Mouse (Mus musculus) layer of hippocampus, postnatal 25 days (tissue): ENCODE measurements around the gene Slc35e4. TPM values are rescaled to one million over a fixed set of nuclear protein-coding genes. Genes with fewer than 3 reads are reported as not detected.
"Not testable (repeated sequence)": the region's sequence is repeated elsewhere in the genome, so short reads cannot be mapped to it uniquely, and the experiment has no call there.

Experiments
- DNase-seq, 2 experiments: peaks; one replicate each; pipeline ENCODE4 v3.0.0; 2022; ENCODE audit warnings: mixed read lengths in 2 of 2, low spot score in 1 of 2; ENCODE audit errors: extremely low spot score in 1 of 2
- total RNA-seq, 2 experiments: library from RNA; stranded (reverse); gene quantifications; 2 replicates each; pipeline ENCODE4 v1.2.3; 2021

The Slc35e4 gene
- total RNA-seq, 2 experiments from 2014 or later: 16.8 to 18.0 TPM

DNA sequence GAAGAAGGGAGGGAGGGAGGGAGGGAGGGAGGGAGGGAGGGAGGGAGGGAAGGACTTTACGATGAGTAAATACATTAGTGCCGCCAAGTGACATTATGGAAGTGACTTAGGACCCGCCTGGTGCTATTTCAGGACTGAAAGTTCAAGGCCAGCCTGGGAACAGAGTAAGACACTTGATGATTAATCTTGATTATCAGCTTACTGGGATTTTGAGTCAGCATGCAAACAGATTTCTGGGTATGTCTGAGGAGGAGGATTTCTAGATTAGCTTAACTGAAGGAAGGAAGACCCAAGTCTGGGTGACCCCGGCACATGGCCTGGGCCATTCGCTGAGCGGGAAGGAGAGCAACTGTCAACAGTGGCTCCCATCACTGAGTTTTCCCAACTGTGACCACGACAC, 6.0 kb upstream of the Slc35e4 start:
- DNase-seq: no peak

DNA sequence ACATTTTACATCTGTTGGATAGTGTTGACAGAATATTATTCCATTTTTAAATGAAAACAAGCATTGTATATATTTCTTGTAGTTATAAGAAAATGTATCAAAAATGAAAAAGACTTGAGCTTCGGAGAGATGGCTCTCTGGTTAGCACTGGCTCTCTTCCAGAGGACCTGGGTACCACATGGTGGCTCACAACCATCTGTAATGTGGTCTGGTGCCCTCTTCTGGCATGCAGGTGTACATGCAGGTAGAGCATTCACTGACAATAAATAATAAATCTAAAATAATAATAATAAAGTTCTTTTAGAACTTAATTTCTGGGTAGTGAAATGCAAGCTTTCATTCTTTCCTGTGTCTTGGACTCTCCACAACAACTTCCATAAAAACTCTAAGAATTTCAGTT, 4.3 kb upstream of the Slc35e4 start:
- DNase-seq: no peak

DNA sequence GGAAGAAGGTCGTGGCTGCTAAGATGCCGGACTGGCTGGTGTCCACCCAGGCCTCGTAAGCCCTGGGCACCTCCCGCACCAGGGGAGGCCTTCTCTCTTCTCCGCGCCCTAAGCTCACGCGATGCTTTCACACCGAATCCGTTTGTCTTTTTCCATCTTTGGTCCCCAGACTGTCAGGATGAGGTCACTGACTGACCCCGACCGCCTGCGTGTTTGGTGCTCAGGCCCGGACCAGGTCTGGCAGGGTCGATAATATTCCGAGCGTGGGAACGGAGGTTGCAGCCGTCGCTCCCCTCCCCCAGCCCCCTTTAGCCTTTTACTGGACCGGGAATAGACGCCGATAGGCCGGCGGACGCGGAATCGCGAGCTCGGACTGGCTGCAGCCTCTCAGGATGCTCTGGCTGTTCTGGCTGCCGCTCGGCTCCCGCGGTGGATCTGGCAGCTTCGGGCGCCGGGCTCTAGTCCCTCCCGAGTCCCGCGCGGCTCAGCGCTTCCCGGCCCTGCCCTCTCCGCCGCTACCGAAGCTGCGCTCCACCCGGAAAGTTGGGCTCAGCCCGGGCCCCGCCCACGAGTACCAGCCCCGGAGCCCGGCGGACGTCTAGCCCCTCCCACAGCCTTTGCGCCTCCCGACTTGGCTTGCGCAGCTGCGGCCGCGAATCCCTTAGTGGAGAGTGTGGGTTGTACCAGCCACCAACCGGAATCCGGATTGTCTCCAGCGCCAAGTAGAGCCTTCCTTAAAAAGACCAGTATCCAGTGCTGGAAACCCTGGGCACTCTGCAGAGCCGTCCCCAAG, 952 bp downstream of the Slc35e4 start:
- DNase-seq: peak; percentile 78 to 84

DNA sequence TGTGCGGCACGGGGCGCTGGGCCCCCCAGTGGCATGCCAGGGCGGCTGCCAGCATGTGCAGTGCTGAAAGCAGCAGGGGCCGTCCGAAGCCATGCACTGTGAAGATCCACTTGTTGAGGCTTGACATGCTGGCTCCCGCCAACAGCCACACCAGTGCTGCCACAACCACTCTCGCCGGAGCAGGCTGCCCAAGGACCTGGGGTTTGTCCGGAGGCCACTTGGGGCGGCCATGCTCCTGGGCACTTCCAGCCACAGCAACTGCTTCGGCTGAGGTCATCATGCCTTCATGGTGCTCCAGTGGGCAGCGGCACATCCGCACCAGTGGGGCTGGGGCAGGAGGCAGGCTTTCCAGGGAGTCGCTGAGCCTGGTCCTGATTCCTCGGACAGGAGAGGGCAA, 1.6 kb downstream of the Slc35e4 start:
- peak in 1 of 2 experiments; percentile 27 for DNase-seq

DNA sequence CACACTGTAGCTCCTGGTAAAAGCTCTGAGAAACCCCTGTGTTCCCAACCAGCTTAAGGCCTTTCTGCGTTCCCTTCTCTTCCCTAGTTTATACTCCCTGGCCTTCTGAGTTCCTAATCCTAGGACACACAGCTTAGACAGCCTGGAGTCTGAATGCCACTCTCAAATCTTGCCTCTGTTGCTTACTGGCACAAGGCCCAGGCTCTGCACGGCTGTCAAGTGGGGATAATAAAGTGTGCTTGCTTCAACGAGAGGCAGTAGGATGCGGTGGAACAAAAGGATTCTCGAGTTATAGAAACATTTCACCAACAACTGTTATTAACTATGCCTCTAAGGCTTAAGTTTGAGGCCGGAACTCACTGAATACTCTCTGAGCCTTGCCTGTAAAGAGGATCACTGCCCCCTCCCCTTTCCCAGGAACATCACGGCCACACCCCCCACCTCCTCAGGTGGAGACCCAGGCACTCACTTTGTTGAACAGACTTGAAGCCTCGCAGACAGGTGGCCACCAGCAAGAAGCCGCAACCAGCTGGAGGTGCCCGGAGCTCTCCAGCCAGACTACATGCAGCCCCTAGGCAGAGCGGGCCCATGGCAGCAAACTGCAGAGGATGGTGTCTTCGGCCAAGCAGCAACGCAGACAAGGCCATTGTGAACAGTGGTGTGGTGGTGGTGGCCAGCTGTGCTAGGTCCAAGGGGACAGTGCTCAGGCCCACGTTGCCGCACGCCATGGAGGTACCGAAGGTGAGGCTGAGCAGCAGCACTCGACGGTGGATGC, 2.2 kb downstream of the Slc35e4 start:
- peak in 1 of 2 experiments; percentile 42 for DNase-seq

DNA sequence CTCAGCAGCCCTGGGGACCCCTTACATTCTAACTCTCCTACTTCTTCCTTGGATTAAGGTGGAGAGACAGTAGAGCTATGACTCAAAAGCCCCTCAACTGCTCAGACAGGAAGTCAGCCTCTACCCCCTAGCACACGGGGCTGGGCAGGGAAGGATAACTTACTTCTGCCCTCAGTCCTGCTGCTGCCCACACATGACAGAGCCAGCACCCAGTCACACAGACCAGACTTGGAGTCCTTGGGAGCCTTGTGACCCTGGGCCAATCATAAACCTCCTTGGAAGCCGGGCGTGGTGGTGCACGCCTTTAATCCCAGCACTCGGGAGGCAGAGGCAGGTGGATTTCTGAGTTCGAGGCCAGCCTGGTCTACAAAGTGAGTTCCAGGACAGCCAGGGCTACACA, 3.0 kb downstream of the Slc35e4 start:
- DNase-seq: not testable (repeated sequence)

DNA sequence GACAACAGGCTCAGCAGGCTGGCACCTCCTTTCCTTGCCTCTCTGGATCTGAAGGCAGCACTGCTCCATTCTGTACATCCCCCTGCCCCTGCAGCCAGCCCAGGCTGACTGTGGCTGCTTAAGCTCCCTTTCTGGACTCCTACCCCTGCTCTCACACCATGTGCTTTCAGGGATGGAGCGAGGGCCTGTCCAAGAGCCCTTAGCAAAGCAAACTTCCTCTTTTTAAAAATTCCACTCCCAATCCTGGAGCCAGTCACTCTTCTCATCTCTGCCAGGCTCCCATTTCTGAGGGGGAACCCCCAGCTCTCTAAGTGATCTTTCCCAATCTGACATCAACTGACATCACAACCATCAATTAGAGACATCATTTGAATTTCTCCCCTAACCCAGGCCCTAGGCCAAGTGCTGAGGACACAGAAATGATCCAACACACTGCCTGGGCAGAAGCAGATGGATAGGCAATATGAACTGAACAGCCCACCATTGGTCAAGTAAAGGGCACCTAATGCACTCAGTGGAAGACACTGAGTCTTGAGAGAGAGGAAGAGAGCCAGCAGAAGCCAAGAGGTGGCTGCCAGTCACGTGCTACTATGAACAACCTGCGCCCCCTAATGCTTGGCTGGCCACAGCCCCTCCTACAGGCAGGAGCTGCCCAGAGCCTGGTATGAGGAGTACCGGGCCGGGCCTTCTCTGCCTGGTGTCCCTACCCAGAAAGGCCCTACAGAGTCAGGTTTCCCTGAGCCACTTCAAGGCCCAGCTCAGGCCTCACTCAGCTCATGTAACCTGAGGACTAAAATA, 3.8 kb downstream of the Slc35e4 start:
- DNase-seq: no peak

DNA sequence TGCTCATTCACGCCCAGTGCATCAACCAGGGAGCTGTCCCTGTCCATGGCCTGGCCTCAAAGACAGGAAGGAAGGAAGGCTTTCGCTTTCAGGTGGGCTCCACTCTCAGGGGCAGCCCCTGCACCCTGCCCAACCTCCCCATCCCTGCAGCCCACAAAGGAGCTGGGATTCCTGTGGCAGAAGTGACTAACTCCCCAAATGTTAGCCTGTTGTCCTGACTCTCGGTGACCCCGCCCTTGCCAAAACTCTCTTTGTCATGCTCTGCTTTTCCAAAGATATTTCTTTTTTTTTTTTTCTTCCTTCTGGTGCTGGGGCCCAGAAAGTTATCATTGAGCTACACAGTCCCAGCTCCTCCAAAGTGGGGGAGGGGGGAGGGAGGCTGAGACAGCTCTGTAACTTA, 5.2 kb downstream of the Slc35e4 start:
- no peak for DNase-seq

DNA sequence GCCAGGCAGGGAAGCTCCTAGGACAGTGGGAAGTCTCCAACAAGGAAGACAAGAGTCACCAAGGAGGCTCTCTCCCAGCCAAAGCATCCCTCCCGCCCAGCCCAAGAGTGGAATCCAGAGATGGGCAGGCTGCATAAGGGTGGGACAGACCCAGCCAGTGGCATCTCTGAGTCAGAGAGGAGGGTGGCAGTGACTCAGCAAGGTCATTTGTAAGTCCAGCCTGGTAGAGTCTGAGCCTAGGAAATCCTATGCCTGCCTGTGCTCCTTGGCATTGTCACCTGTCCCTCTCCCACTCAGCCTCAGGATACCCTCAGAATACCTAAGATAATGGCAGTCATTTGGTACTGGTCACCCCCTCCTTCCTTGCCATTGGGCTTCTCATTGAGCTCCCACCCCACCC, 9.0 kb downstream of the Slc35e4 start:
- no peak for DNase-seq

DNA sequence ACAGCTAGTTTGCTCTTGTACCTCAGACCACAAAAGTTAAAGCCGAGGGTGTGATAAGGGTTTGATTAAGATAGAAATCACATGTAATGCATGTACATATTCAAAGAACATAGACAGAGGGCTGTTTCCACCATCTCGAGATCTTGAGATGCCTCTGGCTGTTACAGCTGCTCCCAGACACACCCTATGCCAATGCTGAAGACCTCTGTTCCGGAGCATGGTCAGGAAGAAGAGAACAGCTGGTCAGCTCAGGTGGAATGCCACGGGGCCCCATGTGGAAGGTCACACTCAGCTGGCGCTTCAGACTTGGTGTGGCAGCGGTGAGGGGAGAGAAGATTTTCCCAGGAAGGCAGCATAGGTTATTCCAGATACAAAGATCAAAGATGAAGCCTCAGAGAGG, 9.8 kb downstream of the Slc35e4 start:
- no peak for DNase-seq

DNA sequence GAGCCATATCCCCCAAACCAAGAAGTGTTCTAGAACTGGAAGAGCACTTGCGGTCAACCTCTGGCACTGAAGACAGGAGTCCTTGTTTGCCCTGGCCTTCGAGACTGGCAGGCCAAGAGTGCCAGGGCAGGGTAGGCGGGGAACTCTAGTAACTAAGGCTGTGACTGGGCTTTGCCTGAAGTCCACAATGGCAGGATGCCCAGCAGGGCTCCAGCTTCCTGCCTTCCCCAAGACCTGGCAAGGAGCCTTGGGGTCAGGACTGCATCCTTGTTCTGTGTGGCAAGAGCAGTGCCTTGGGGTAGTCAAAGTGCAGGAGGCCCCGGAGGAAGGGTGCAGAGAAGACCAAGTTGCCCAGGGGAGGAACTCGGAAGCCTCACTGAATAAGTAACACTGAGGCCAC, 11.4 kb downstream of the Slc35e4 start:
- peak in 1 of 2 experiments; percentile 53 for DNase-seq

DNA sequence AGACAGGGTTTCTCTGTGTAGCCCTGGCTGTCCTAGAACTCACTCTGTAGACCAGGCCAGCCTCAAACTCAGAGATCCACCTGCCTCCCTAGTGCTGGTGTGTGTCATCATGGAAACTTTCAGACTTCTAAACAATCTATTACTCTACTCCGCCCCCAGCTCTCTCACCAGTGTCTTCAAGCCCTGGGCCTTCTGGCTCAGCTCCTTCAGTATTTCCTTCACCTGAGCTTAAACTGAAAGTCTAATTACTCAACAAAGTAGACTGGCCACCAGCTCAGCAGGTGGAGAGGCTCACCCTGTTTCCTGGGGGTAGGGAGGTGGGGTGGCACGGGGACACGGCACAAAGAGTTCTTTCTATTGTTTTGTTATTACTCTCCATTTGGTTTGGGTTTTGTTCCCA, 11.9 kb downstream of the Slc35e4 start:
- no peak for DNase-seq

DNA sequence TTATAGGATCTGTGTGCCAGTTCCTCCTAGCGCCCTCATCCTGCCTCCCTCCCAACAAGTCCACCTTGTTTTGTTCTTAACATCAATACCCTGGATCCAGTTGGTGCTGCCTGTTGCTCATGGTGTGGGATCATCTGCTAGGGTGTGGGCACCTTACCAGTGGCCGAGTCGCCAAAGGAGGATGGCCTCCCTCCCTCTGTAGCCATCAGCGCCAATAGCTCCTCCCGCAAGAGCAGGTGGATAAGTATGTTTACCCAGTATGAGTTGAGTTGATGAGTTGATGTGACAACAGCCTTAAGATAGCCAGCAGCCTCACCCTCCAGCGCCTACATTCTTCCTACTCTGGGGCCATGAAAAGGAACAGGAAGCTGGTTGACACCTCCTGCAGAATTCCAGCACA, 14.2 kb downstream of the Slc35e4 start:
- no peak for DNase-seq

DNA sequence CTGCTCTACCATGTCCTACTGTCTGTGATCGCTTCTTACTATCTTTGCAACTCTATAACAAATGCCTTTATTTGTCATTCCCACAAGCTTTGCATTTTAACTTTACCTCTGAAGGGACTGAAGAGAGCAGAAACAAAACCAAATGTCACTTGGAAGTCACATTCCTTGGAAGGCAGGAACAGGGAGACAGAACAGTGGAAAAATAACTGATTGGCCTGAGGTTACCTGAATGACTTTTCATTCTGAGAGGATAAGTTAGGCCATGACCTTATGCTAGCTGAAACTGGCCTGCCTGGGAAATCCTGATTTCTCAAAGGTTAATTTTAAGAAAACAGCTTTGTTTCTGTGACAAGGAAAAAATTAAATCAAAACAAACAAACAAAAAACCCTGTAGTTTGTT, 18.5 kb downstream of the Slc35e4 start:
- no peak for DNase-seq

DNA sequence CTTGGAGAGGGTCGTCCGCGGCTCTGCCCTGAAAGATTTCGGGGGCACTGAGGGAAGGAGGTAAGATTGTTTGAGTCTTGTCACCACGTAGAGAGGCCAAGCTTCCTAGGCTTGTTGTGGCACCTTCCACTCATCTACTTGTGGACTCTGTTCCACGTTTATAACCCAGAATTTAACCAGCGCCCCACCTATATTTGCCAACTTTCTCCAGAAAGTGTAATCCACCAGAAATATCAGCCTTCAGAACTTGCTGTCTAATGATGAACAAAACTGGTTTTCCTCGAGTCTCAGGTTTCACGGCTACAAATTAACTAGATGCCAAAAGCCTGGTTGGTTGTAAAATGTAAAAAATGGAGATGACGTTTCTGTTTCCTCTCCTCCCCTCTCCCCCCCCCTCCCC, 19.0 kb downstream of the Slc35e4 start:
- no peak for DNase-seq

DNA sequence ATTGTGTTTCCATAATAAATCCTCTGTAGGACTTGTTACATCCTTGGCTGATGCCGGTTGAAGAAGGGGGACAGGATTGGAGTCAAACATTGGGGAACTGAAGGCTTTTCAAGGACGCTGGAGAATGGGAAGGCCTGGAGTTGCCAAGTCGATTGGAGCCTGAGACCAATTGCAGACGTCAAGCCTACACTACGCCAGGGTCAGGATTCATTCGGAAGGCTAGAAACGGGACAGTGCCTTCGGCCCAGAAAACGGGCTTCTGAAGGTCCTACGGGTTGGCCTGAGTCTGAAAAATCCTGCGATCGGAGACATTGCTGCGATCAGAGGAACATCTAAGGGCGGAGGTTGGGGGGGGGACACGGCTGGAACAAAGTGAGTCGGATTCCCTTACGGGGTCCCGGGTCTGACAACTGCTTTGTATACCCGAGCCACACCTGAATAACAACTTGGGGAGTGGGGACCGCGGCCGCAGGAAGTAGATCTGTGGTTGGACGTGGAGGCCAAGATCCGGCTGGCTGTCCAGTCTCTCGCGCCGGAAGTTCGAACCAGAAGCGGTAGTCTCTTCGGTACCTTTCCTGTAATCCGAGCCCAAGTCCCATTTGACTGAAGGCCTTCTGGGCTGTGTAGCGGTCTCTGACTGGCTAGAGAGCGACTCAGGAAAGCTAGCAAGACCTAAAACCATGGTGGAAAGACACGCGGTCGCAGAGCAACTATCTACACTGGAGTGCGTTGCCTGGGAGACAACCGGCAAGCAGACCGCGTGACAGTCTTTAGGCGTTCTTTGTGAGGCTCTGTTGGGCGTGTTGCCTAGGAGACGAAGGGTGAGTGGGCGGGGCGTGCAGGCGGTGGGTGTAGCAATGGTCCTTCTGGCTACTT, 19.8 kb downstream of the Slc35e4 start, which contains the start of the genes 4921536K21Rik and Dusp18:
Gene 4921536K21Rik (minus strand): TSS at position 693 of the 876 bp plus-strand sequence.
Gene Dusp18 (plus strand): TSS at position 835 of the 876 bp plus-strand sequence.
- DNase-seq: peak; percentile 91 to 92

DNA sequence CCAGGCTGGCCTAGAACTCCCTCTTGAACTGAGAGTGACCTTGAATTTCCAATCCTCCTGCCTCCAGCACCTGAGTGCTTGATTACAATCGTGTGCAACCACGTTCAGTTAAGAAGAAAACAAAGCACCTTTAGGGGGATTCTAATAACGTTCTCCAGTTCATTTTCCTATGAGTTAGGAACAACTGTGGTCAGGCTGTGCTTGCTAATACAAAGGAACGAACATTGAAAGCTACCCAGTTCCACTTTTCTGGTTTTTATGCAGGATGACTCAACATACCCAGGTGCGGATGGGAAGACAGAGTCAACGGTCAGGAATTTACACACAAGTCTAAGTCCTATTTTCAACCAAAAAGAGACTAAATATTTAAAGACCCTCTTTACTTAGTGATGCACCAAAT, 20.5 kb downstream of the Slc35e4 start:
- no peak for DNase-seq

DNA sequence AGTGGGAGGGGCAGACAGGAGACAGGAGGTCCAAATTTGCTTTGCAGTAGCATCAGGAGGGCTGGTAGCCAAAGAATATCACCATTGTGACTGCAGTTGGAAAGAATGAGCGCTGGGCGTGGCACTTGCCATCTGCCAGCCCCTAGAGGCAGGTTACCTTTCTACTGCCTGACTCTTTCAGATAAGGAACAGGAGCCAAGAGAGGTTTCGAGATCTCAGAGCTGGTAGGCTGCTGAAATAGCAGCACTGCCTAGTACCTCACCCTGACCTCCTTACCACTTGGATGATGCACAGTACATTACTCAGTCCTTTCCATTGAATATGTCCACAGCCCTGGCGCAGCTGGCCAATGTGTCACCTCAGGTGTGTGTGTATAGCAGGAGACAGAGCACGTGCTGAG, 27.1 kb downstream of the Slc35e4 start:
- no peak for DNase-seq

DNA sequence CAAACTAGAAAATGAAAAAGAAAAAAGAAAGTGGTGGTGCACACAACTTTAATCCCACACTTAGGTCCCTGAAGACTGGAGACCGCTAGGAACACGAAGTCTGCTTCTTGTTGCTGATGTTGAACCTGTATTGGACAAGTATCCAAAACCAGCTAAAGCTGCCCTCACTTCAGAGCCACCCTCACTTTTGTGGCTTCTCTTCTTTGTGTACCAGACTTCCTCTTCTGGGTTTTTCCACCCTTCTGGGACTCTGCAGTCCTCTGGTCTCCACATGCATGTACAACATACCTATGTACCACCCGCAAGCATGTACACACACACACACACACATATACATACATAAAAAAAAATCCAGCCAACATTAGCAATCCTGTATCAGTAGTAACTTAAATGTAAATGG, 30.8 kb downstream of the Slc35e4 start:
- DNase-seq: no peak

DNA sequence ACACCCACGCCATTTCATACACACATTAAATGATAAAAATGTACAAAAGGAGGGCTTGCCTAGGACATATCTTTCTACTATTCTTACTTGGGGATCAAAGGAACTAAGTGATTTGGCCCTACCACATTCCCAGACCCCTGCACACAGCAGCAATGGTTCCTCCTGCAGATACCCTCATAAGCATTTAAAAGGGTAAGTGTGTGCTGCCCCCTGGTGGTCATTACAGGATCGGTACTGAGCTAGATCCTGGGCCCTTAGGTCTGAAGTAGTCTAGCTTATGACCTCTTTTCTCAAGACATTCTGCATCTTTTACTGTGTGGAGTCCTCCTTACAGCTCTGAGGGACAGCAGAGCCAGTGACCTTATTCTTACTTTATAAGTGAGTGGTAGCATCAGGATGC, 34.6 kb downstream of the Slc35e4 start:
- DNase-seq: peak; percentile 58 to 89
